Mouse (Mus musculus) thymus, adult 2 months (tissue): ENCODE data around the gene Cryz.

ENCODE experiments used
- CTCF ChIP-seq: fragments of 200-500 bp; IDR thresholded peaks from 2 replicates; pipeline ENCODE4 v1.5.1; 2012; ENCODE audit warnings: mild to moderate bottlenecking, control low read depth, low read length, moderate library complexity, borderline replicate concordance; ENCODE audit not compliant: control insufficient read depth, poor library complexity, insufficient read depth; ENCODE audit errors: extremely low read depth
- POLR2A ChIP-seq: fragments of 200-500 bp; IDR thresholded peaks from 2 replicates; pipeline ENCODE4 v1.6.1; 2012; ENCODE audit warnings: mild to moderate bottlenecking, low read length, control low read depth, moderate library complexity; ENCODE audit not compliant: control insufficient read depth, poor library complexity, insufficient read depth; ENCODE audit errors: extremely low read depth

GRCm38 (mm10) chr3:154668485-154668884, 72.0 kb downstream of the Cryz start:
- TF ChIP-seq CTCF: no peak
- no peak for TF ChIP-seq POLR2A
